ENCODE assay signal across 8 mouse cellular contexts in the genomic region with DNA sequence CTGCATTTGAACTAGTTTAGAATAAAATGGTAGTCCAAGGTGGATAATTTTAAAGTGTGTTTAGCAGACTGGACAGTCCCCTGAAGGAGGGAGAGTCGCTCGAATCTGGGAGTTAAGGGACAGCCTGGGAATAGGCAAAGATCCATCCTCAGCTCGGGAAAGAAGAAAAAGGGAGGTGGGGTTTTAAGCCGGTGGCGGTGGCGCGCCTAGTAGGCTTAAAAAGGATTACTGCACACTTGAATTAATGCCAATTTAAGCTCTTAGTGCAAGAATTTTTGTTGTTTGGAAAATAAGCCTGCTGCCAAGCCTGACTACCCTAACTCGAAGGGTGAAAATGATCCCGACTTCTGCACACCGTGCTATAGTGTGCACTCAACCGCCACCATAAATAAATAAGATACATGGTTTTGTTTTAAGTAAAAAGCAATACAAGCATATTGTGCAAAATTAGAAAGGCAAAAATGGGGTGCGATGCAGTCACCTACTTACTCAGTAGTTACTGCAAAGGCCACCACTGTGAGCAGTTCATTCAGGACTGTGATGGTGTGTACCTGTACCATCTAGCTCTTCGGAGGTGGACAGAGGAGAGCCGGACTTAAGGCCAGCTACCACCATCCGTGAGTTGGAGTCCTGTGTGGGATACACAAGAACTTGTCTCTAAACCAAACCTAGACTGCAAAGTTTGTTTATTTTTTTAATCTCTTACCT. TPM values are rescaled to one million over a fixed set of nuclear protein-coding genes. Genes with fewer than 3 reads are reported as not detected.
A peak's percentile ranks its signal among the peaks of the same experiment; 100 is the strongest.
DNase-seq lines count a peak whose midpoint lies in the region; ATAC-seq lines count a peak whose summit lies in the region.

No protein-coding gene starts in this region.

- no peaks in the 10 kb centered on the region for H3K9me3 ChIP-seq in embryonic facial prominence, embryonic 14.5 days (ENCODE audit: control insufficient read depth, low read length)
- no peaks in the 10 kb centered on the region for H3K9me3 ChIP-seq in hindbrain, embryonic 15.5 days
- no peaks in the 10 kb centered on the region for H3K9me3 ChIP-seq in lung, embryonic 16.5 days (ENCODE audit: control insufficient read depth, low read length)

- ATAC-seq in embryonic facial prominence, embryonic 14.5 days (ENCODE audit: low read depth), result peak; percentile 17; the same call in 1 of the 2 replicates
- no peak for ATAC-seq in hindbrain, embryonic 15.5 days (ENCODE audit: low FRiP score, low read depth)
- no peak for ATAC-seq in lung, embryonic 16.5 days (ENCODE audit: low read depth)

- peak; percentile 45 for DNase-seq in kidney, adult 11 months
- no peak for DNase-seq in kidney, adult 9 months
- peak; percentile 74 for DNase-seq in embryonic facial prominence, embryonic 14.5 days (ENCODE audit: low spot score)
- peak; percentile 60 for DNase-seq in testis, postnatal 14 days (ENCODE audit: low spot score)
- DNase-seq in spleen, adult 18-20 months, result no peak
- DNase-seq in urinary bladder, adult 18-20 months (ENCODE audit: low spot score in 2 of 2), result no peak

- no peaks in the 10 kb centered on the region for H3K36me3 ChIP-seq in embryonic facial prominence, embryonic 14.5 days (ENCODE audit: control insufficient read depth, insufficient read depth, low read length)
- no peaks in the 10 kb centered on the region for H3K36me3 ChIP-seq in hindbrain, embryonic 15.5 days
- no peaks in the 10 kb centered on the region for H3K36me3 ChIP-seq in lung, embryonic 16.5 days (ENCODE audit: control insufficient read depth, insufficient read depth, low read length)

- peak overlapping the region; percentile 54 for H3K4me3 ChIP-seq in embryonic facial prominence, embryonic 14.5 days (ENCODE audit: low read depth, low read length)
- H3K4me3 ChIP-seq in hindbrain, embryonic 15.5 days, result peak overlapping the region; percentile 51
- peak overlapping the region; percentile 78 for H3K4me3 ChIP-seq in lung, embryonic 16.5 days (ENCODE audit: low read length)

- peaks cover 16% of the 10 kb centered on the region for H3K4me1 ChIP-seq in embryonic facial prominence, embryonic 14.5 days (ENCODE audit: control insufficient read depth, insufficient read depth, low read length)
- H3K4me1 ChIP-seq in hindbrain, embryonic 15.5 days (replicated peaks), result peaks cover 35% of the 10 kb centered on the region
- H3K4me1 ChIP-seq in lung, embryonic 16.5 days (replicated peaks; ENCODE audit: control insufficient read depth, insufficient read depth, low read length), result peaks cover 30% of the 10 kb centered on the region

- H3K9ac ChIP-seq in embryonic facial prominence, embryonic 14.5 days (ENCODE audit: low read depth, low read length), result peak overlapping the region; percentile 55
- H3K9ac ChIP-seq in hindbrain, embryonic 15.5 days, result no peak overlapping the region
- peak overlapping the region; percentile 72 for H3K9ac ChIP-seq in lung, embryonic 16.5 days (ENCODE audit: low read length)

- peak overlapping the region; percentile 87 for H3K27ac ChIP-seq in embryonic facial prominence, embryonic 14.5 days (replicated peaks; ENCODE audit: low read depth, low read length)
- peak overlapping the region; percentile 88 for H3K27ac ChIP-seq in hindbrain, embryonic 15.5 days (replicated peaks)
- H3K27ac ChIP-seq in lung, embryonic 16.5 days (ENCODE audit: low read length), result peak overlapping the region; percentile 96

- WGBS in embryonic facial prominence, embryonic 14.5 days, result 31% methylated on average over 15 of the region's 15 CpGs
- 34% methylated on average over 15 of the region's 15 CpGs for WGBS in hindbrain, embryonic 15.5 days
- WGBS in lung, embryonic 16.5 days, result 23% methylated on average over 15 of the region's 15 CpGs

- H3K27me3 ChIP-seq in embryonic facial prominence, embryonic 14.5 days (replicated peaks; ENCODE audit: control insufficient read depth, insufficient read depth, low read length), result peaks cover 13% of the 10 kb centered on the region; the same call in 1 of the 2 replicates
- H3K27me3 ChIP-seq in hindbrain, embryonic 15.5 days, result peaks cover 24% of the 10 kb centered on the region
- no peaks in the 10 kb centered on the region for H3K27me3 ChIP-seq in lung, embryonic 16.5 days (ENCODE audit: control insufficient read depth, insufficient read depth, low read depth, low read length)

- peak overlapping the region; percentile 88 for H3K4me2 ChIP-seq in embryonic facial prominence, embryonic 14.5 days (ENCODE audit: low read depth, low read length)
- peak overlapping the region; percentile 84 for H3K4me2 ChIP-seq in hindbrain, embryonic 15.5 days
- H3K4me2 ChIP-seq in lung, embryonic 16.5 days (ENCODE audit: low read depth, low read length), result peak overlapping the region; percentile 99

RNA-seq across cellular contexts. Expression of a gene that starts 3.8 kb away (rescaled TPM):
- polyA plus RNA-seq in embryonic facial prominence, embryonic 14.5 days (2014; fragmentation: Nextera tagmentation; extraction: Ambion mirVana), result 16.5 and 24.9 TPM in 2 replicates
- 17.7 and 18.2 TPM in 2 replicates for polyA plus RNA-seq in hindbrain, embryonic 15.5 days (2015; fragmentation: Nextera tagmentation; extraction: Ambion mirVana)
- 25.2 and 26.8 TPM in 2 replicates for polyA plus RNA-seq in lung, embryonic 16.5 days (2015; fragmentation: Nextera tagmentation; extraction: Ambion mirVana)

RNA-seq across cellular contexts. Expression of a gene that starts 43.1 kb away (rescaled TPM):
- 8.1 and 8.6 TPM in 2 replicates for polyA plus RNA-seq in embryonic facial prominence, embryonic 14.5 days (2014; fragmentation: Nextera tagmentation; extraction: Ambion mirVana)
- 9.9 and 11.6 TPM in 2 replicates for polyA plus RNA-seq in hindbrain, embryonic 15.5 days (2015; fragmentation: Nextera tagmentation; extraction: Ambion mirVana)
- polyA plus RNA-seq in lung, embryonic 16.5 days (2015; fragmentation: Nextera tagmentation; extraction: Ambion mirVana), result 9.3 and 9.9 TPM in 2 replicates

RNA-seq across cellular contexts. Expression of a gene that starts 43.2 kb away (rescaled TPM):
- polyA plus RNA-seq in embryonic facial prominence, embryonic 14.5 days (2014; fragmentation: Nextera tagmentation; extraction: Ambion mirVana), result 110 and 116 TPM in 2 replicates
- polyA plus RNA-seq in hindbrain, embryonic 15.5 days (2015; fragmentation: Nextera tagmentation; extraction: Ambion mirVana), result 105 and 106 TPM in 2 replicates
- 106 and 110 TPM in 2 replicates for polyA plus RNA-seq in lung, embryonic 16.5 days (2015; fragmentation: Nextera tagmentation; extraction: Ambion mirVana)

Comparison
In these comparisons a context has a peak if more than half of its experiments do, and no peak if none do; other contexts are left out.
1. DNase-seq: peak in kidney, adult 11 months (single experiment), embryonic facial prominence, embryonic 14.5 days (single experiment) and testis, postnatal 14 days (single experiment); none in kidney, adult 9 months (single experiment), spleen, adult 18-20 months (0 of 2) and urinary bladder, adult 18-20 months (0 of 2).
2. Peak in every context shown above with its lines, with median percentiles within 50 percentile points of each other: H3K27ac ChIP-seq, H3K4me2 ChIP-seq and H3K4me3 ChIP-seq.